In the genomic region with DNA sequence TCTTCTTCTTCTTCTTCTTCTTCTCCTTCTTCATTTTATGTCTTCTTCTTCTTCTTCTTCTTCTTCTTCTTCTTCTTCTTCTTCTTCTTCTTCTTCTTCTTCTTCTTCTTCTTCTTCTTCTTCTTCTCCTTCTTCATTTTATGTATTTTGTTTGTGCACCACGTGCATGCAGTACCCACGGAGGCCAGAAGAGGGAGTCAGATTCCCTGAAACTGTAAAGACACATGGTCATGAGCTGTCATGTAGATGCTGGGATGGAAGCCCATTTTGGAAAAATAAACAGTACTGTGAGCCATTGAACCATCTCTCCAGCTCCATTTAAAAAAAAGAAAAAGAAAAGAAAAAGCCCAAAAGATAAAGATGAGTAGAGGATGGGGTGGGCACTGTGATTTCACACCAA, we compare ENCODE assay signal across 27 mouse cellular contexts. TPM values are rescaled to one million over a fixed set of nuclear protein-coding genes. Genes with fewer than 3 reads are reported as not detected.
DNase-seq lines count a peak whose midpoint lies in the region; ATAC-seq and TF ChIP-seq lines count a peak whose summit lies in the region.
"Had no signal": no experiment of that assay in that cellular context is flagged by ENCODE, and none has a peak within 500 bp of the region (broad histone marks: within the 10 kb centered on the region; RNA-seq: fewer than 3 reads in every experiment).

No protein-coding gene starts in this region.

- TF ChIP-seq CTCF in hindbrain, postnatal 0 days (IDR thresholded peaks at IDR 0.05; ENCODE audit: low read depth): peak; percentile 40
- peak; percentile 27; the same call in 1 of the 2 replicates for TF ChIP-seq CTCF in lung, embryonic 14.5 days (IDR thresholded peaks at IDR 0.05; ENCODE audit: low read depth)
- peak; percentile 53 for TF ChIP-seq CTCF in E14TG2a.4 (conservative IDR thresholded peaks at IDR 0.05; ENCODE audit: low read length)
- TF ChIP-seq CTCF in brain, embryonic 14.5 days (IDR thresholded peaks at IDR 0.05; ENCODE audit: borderline replicate concordance, extremely low read depth, insufficient read depth, insufficient read length): peak; percentile 30; the same call in 1 of the 2 replicates

- no peaks in the 10 kb centered on the region for H3K4me1 ChIP-seq in hindbrain, postnatal 0 days (ENCODE audit: insufficient read depth, low read length)
- H3K4me1 ChIP-seq in hindbrain, embryonic 13.5 days (replicated peaks): no peaks in the 10 kb centered on the region
- H3K4me1 ChIP-seq in lung, embryonic 14.5 days (ENCODE audit: insufficient read depth): no peaks in the 10 kb centered on the region
- peaks cover 7% of the 10 kb centered on the region; the same call in 1 of the 2 replicates for H3K4me1 ChIP-seq in E14TG2a.4 (replicated peaks; ENCODE audit: low read depth, low read length)
- H3K4me1 ChIP-seq: stomach, embryonic 15.5 days had no signal

- H3K4me2 ChIP-seq in hindbrain, postnatal 0 days (ENCODE audit: low read depth, low read length): no peak overlapping the region
- no peak overlapping the region for H3K4me2 ChIP-seq in hindbrain, embryonic 13.5 days
- H3K4me2 ChIP-seq in lung, embryonic 14.5 days: no peak overlapping the region
- H3K4me2 ChIP-seq: hindbrain, embryonic 14.5 days; stomach, embryonic 15.5 days had no signal

- ATAC-seq in hindbrain, postnatal 0 days: no peak
- ATAC-seq in hindbrain, embryonic 13.5 days (ENCODE audit: low FRiP score): no peak
- ATAC-seq in lung, embryonic 14.5 days (ENCODE audit: insufficient read depth): no peak
- ATAC-seq in activated CD4-positive, CD25-positive, alpha-beta regulatory T cell, adult 4 months: no peak
- ATAC-seq: midbrain, embryonic 16.5 days had no signal

- DNase-seq in hindbrain, postnatal 0 days (ENCODE audit: low spot score): no peak
- DNase-seq in lung, embryonic 14.5 days: no peak
- DNase-seq in lung, postnatal 10 days: no peak
- no peak for DNase-seq in brain, embryonic 14.5 days (ENCODE audit: low read depth)
- no peak for DNase-seq in heart, postnatal 36 days
- DNase-seq: adrenal gland, postnatal 25 days; cerebellum, adult 8-10 months; gastrocnemius, postnatal 36 days; heart, postnatal 10 days; kidney, adult 18-20 months; kidney, postnatal 25 days; layer of hippocampus, adult 9-11 months; lung, postnatal 14 days; right cerebral cortex, adult 18-20 months; spleen, adult 18-20 months; thymus, postnatal 25 days had no signal

- H3K27ac ChIP-seq in hindbrain, postnatal 0 days: no peak overlapping the region
- H3K27ac ChIP-seq in hindbrain, embryonic 13.5 days: no peak overlapping the region
- no peak overlapping the region for H3K27ac ChIP-seq in lung, embryonic 14.5 days (ENCODE audit: low read depth)
- H3K27ac ChIP-seq: hindbrain, embryonic 14.5 days; stomach, embryonic 15.5 days had no signal

- H3K36me3 ChIP-seq in hindbrain, postnatal 0 days (ENCODE audit: insufficient read depth, low read length): no peaks in the 10 kb centered on the region
- H3K36me3 ChIP-seq in hindbrain, embryonic 13.5 days: no peaks in the 10 kb centered on the region
- H3K36me3 ChIP-seq in lung, embryonic 14.5 days (ENCODE audit: insufficient read depth): no peaks in the 10 kb centered on the region
- H3K36me3 ChIP-seq in E14TG2a.4 (ENCODE audit: insufficient read depth, low read length): no peaks in the 10 kb centered on the region
- H3K36me3 ChIP-seq: stomach, embryonic 15.5 days had no signal

- intact Hi-C loops in heart, postnatal 36 days (cut with DNase I): no loop called here

- 34% methylated on average over 2 of the region's 2 CpGs for WGBS in hindbrain, postnatal 0 days
- WGBS in hindbrain, embryonic 13.5 days: 44% methylated on average over 2 of the region's 2 CpGs
- 39% methylated on average over 2 of the region's 2 CpGs for WGBS in lung, embryonic 14.5 days

- no peaks in the 10 kb centered on the region for H3K9me3 ChIP-seq in hindbrain, postnatal 0 days (ENCODE audit: low read length)
- 0 out of 2 replicates have a peak, but pooled peaks cover 4% of the 10 kb centered on the region for H3K9me3 ChIP-seq in hindbrain, embryonic 13.5 days
- H3K9me3 ChIP-seq in lung, embryonic 14.5 days (ENCODE audit: low read depth, low read length): no peaks in the 10 kb centered on the region
- no peaks in the 10 kb centered on the region for H3K9me3 ChIP-seq in E14TG2a.4 (ENCODE audit: low read length)
- H3K9me3 ChIP-seq: stomach, embryonic 15.5 days had no signal

- H3K4me3 ChIP-seq in hindbrain, postnatal 0 days (ENCODE audit: low read length): no peak overlapping the region
- H3K4me3 ChIP-seq in hindbrain, embryonic 13.5 days: no peak overlapping the region
- H3K4me3 ChIP-seq in lung, embryonic 14.5 days (ENCODE audit: low read depth, low read length): no peak overlapping the region
- H3K4me3 ChIP-seq in E14TG2a.4 (replicated peaks; ENCODE audit: low read length): no peak overlapping the region
- H3K4me3 ChIP-seq: megakaryocyte, embryonic 14.5 days; stomach, embryonic 15.5 days had no signal

- H3K27me3 ChIP-seq in hindbrain, postnatal 0 days (ENCODE audit: insufficient read depth, low read length): no peaks in the 10 kb centered on the region; the same call in 1 of the 2 replicates
- H3K27me3 ChIP-seq in hindbrain, embryonic 13.5 days: peaks cover 20% of the 10 kb centered on the region
- peaks cover 7% of the 10 kb centered on the region for H3K27me3 ChIP-seq in lung, embryonic 14.5 days (ENCODE audit: insufficient read depth, low read length)
- peaks cover 28% of the 10 kb centered on the region for H3K27me3 ChIP-seq in E14TG2a.4 (ENCODE audit: insufficient read depth, low read length)

- no peak overlapping the region for H3K9ac ChIP-seq in hindbrain, postnatal 0 days (replicated peaks; ENCODE audit: low read length)
- H3K9ac ChIP-seq in hindbrain, embryonic 13.5 days: no peak overlapping the region
- H3K9ac ChIP-seq in lung, embryonic 14.5 days: no peak overlapping the region
- H3K9ac ChIP-seq: hindbrain, embryonic 14.5 days; stomach, embryonic 15.5 days had no signal

- TF ChIP-seq POLR2A in brain, embryonic 14.5 days (IDR thresholded peaks at IDR 0.05; ENCODE audit: borderline replicate concordance, extremely low read depth, insufficient read depth, insufficient read length, poor library complexity, severe bottlenecking): no peak

RNA-seq across cellular contexts. Expression of a gene that starts 4.5 kb away (rescaled TPM):
- total RNA-seq in hindbrain, postnatal 0 days (2014; rRNA removed): not detected in 2 replicates
- 0.46 TPM in 1 of 2 replicates, not detected in the other for polyA plus RNA-seq in hindbrain, postnatal 0 days (2015; fragmentation: Nextera tagmentation; extraction: Ambion mirVana)
- polyA plus RNA-seq in hindbrain, embryonic 13.5 days (2015; fragmentation: Nextera tagmentation; extraction: Ambion mirVana): 0.19 TPM in 1 of 2 replicates, not detected in the other
- not detected in 2 replicates for polyA plus RNA-seq in lung, embryonic 14.5 days (2014; fragmentation: Nextera tagmentation; extraction: Ambion mirVana)
- polyA plus RNA-seq in brain, embryonic 14.5 days (2012; rRNA removed): 0.19 and 0.23 TPM in 2 replicates
- polyA plus RNA-seq in activated CD4-positive, CD25-positive, alpha-beta regulatory T cell, adult 4 months (2017; shearing (Covaris generic)): not detected
- total RNA-seq in heart, postnatal 36 days (2021): not detected
- total RNA-seq: common myeloid progenitor, adult 5-6 weeks; gastrocnemius, postnatal 36 days; left cerebral cortex, postnatal 10 days had no signal
- polyA plus RNA-seq: embryonic facial prominence, embryonic 14.5 days; stomach, embryonic 15.5 days had no signal

RNA-seq across cellular contexts. Expression of a gene that starts 10.8 kb away (rescaled TPM):
- total RNA-seq in hindbrain, postnatal 0 days (2014; rRNA removed): not detected in 2 replicates
- polyA plus RNA-seq in hindbrain, postnatal 0 days (2015; fragmentation: Nextera tagmentation; extraction: Ambion mirVana): 0.13 TPM in 1 of 2 replicates, not detected in the other
- not detected in 2 replicates for polyA plus RNA-seq in hindbrain, embryonic 13.5 days (2015; fragmentation: Nextera tagmentation; extraction: Ambion mirVana)
- not detected in 2 replicates for polyA plus RNA-seq in lung, embryonic 14.5 days (2014; fragmentation: Nextera tagmentation; extraction: Ambion mirVana)
- polyA plus RNA-seq in brain, embryonic 14.5 days (2012; rRNA removed): 0.07 and 0.11 TPM in 2 replicates
- polyA plus RNA-seq in activated CD4-positive, CD25-positive, alpha-beta regulatory T cell, adult 4 months (2017; shearing (Covaris generic)): not detected
- not detected for total RNA-seq in heart, postnatal 36 days (2021)
- total RNA-seq: adrenal gland, postnatal 25 days; common myeloid progenitor, adult 5-6 weeks; gastrocnemius, postnatal 36 days; heart, postnatal 10 days had no signal
- polyA plus RNA-seq: C2C12; hindbrain, embryonic 14.5 days; midbrain, embryonic 16.5 days had no signal

RNA-seq across cellular contexts. Expression of a gene that starts 21.8 kb away (rescaled TPM):
- 9.6 and 12.0 TPM in 2 replicates for total RNA-seq in hindbrain, postnatal 0 days (2014; rRNA removed)
- polyA plus RNA-seq in hindbrain, postnatal 0 days (2015; fragmentation: Nextera tagmentation; extraction: Ambion mirVana): 17.3 and 21.6 TPM in 2 replicates
- polyA plus RNA-seq in hindbrain, embryonic 13.5 days (2015; fragmentation: Nextera tagmentation; extraction: Ambion mirVana): 18.5 and 20.7 TPM in 2 replicates
- polyA plus RNA-seq in lung, embryonic 14.5 days (2014; fragmentation: Nextera tagmentation; extraction: Ambion mirVana): 8.6 and 9.8 TPM in 2 replicates
- 19.3 and 26.9 TPM in 2 replicates for polyA plus RNA-seq in brain, embryonic 14.5 days (2012; rRNA removed)
- 1 to 10 TPM; 7.8 to 9.3 TPM for polyA plus RNA-seq in activated CD4-positive, CD25-positive, alpha-beta regulatory T cell, adult 4 months (2017; shearing (Covaris generic))
- total RNA-seq in heart, postnatal 36 days (2021): 1 to 10 TPM; 1.7 to 2.5 TPM

RNA-seq across cellular contexts. Expression of a gene that starts 31.8 kb away (rescaled TPM):
- 1.1 and 3.9 TPM in 2 replicates for total RNA-seq in hindbrain, postnatal 0 days (2014; rRNA removed)
- polyA plus RNA-seq in hindbrain, postnatal 0 days (2015; fragmentation: Nextera tagmentation; extraction: Ambion mirVana): 1.2 and 1.9 TPM in 2 replicates
- polyA plus RNA-seq in hindbrain, embryonic 13.5 days (2015; fragmentation: Nextera tagmentation; extraction: Ambion mirVana): 1.2 and 1.5 TPM in 2 replicates
- polyA plus RNA-seq in lung, embryonic 14.5 days (2014; fragmentation: Nextera tagmentation; extraction: Ambion mirVana): 1.6 and 1.7 TPM in 2 replicates
- 0.76 and 1.4 TPM in 2 replicates for polyA plus RNA-seq in brain, embryonic 14.5 days (2012; rRNA removed)
- 100 to 1,000 TPM; 101 to 105 TPM for polyA plus RNA-seq in activated CD4-positive, CD25-positive, alpha-beta regulatory T cell, adult 4 months (2017; shearing (Covaris generic))
- under 1 TPM; 0.42 to 0.62 TPM for total RNA-seq in heart, postnatal 36 days (2021)

RNA-seq across cellular contexts. Expression of a gene that starts 37.2 kb away (rescaled TPM):
- 20.1 and 23.5 TPM in 2 replicates for total RNA-seq in hindbrain, postnatal 0 days (2014; rRNA removed)
- 26.1 and 31.6 TPM in 2 replicates for polyA plus RNA-seq in hindbrain, postnatal 0 days (2015; fragmentation: Nextera tagmentation; extraction: Ambion mirVana)
- 44.1 and 50.3 TPM in 2 replicates for polyA plus RNA-seq in hindbrain, embryonic 13.5 days (2015; fragmentation: Nextera tagmentation; extraction: Ambion mirVana)
- polyA plus RNA-seq in lung, embryonic 14.5 days (2014; fragmentation: Nextera tagmentation; extraction: Ambion mirVana): 32.1 and 32.4 TPM in 2 replicates
- polyA plus RNA-seq in brain, embryonic 14.5 days (2012; rRNA removed): 33.9 and 39.2 TPM in 2 replicates
- polyA plus RNA-seq in activated CD4-positive, CD25-positive, alpha-beta regulatory T cell, adult 4 months (2017; shearing (Covaris generic)): 10 to 100 TPM; 16.6 to 17.4 TPM
- total RNA-seq in heart, postnatal 36 days (2021): 1 to 10 TPM; 2.1 to 3.8 TPM
